Mouse (Mus musculus): ENCODE measurements around the gene Itga7. TPM values are rescaled to one million over a fixed set of nuclear protein-coding genes. Genes with fewer than 3 reads are reported as not detected.

Gene Itga7
- 23.5 and 30.2 TPM in 2 replicates for polyA plus RNA-seq (2014; fragmentation: Nextera tagmentation; extraction: Ambion mirVana)

DNA sequence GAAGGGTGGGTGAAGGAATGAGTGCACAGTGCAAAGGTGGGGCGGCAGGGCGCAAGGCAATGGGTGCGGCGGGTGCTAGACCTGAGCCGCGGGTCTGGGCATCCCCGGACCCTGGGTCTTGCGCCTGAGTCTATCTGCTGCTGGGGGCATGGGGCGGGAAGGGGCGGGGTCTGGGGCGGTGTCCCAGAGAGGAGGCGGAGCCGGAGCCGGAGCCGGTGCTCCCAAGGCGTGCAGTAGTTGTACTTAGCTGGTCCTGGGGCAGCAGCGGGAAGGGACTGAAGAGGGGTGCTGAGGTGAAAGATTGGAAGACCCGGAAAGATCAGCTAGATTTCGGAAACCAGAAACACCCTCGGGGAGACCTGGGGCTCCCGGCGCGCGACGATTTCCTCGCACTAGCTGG lies at the start of gene Itga7:
TSS of gene Itga7 (plus strand) at position 245 of the 400 bp plus-strand sequence.
- ATAC-seq (ENCODE audit: low read depth) = peak; percentile 74
- peak; percentile 63 for DNase-seq (ENCODE audit: low spot score)
- H3K27me3 ChIP-seq (replicated peaks; ENCODE audit: control insufficient read depth, insufficient read depth, low read length) = peaks cover 34% of the 10 kb centered on the region
- H3K27ac ChIP-seq (replicated peaks; ENCODE audit: low read depth, low read length) = no peak within 1 kb of the TSS
- H3K4me1 ChIP-seq (ENCODE audit: control insufficient read depth, insufficient read depth, low read length) = peaks cover 3% of the 10 kb centered on the region; the same call in 1 of the 2 replicates
- peak within 1 kb of the TSS; percentile 51 for H3K9ac ChIP-seq (ENCODE audit: low read depth, low read length)
- H3K4me3 ChIP-seq (ENCODE audit: low read depth, low read length) = peak within 1 kb of the TSS; percentile 44
- peak within 1 kb of the TSS; percentile 79 for H3K4me2 ChIP-seq (ENCODE audit: low read depth, low read length)
- no peaks in the 10 kb centered on the region for H3K36me3 ChIP-seq (ENCODE audit: control insufficient read depth, insufficient read depth, low read length)
- H3K9me3 ChIP-seq (ENCODE audit: control insufficient read depth, low read length) = no peaks in the 10 kb centered on the region
- WGBS = under 1% methylated on average over 23 of the region's 26 CpGs

DNA sequence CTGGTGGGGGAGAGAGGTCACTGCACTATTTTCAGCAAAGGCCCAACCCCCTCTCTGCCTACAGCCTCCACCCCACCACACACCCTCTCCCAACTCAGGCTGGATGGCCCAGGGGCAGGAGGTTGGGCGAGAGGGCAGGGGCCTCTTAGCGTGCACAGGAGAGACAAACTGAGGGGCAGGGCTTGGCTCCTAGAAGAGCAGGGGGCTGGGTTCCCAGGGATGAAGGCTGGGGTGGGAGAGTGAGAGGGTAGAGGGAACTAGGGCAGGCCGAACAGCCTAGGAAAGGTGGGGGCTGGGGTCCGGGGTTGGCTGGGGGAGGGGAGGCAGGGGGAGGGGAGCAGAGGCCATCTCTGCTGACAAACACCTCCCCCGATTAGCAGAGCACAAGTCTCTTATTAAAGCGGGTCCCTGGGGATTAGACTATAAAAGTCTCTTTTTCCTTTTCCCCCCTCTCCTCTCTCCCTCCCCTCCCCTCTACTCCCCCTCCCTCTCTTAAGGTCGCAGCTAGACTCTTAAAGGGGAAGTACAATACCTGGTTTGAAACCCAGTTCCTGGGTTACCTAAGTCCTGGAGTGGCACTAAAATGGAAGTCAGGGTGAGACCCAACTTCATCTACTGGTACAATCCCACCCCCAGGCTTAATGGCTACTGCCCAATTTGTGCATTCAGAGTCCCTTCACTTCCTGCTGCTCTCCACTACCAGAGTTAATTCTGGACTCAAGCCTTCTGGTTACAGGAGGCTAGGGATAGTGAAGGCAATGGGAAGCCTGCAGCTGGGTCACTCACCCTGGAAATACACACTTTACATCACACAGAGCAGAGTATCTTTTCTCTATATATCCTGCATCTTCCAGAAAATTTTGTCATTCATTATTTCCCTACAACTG lies 44.4 kb upstream of the Itga7 start:
- Histone ChIP-seq H3K4me1 (ENCODE audit: control insufficient read depth, insufficient read depth, low read length) (peaks cover 27% of the 10 kb centered on the region), H3K9me3 (ENCODE audit: control insufficient read depth, low read length) (no peaks in the 10 kb centered on the region), H3K4me3 (ENCODE audit: low read depth, low read length) (peak overlapping the region; percentile 70), H3K27me3 (replicated peaks; ENCODE audit: control insufficient read depth, insufficient read depth, low read length) (no peaks in the 10 kb centered on the region), H3K27ac (replicated peaks; ENCODE audit: low read depth, low read length) (peak overlapping the region; percentile 90), H3K36me3 (ENCODE audit: control insufficient read depth, insufficient read depth, low read length) (peaks cover 33% of the 10 kb centered on the region), H3K4me2 (ENCODE audit: low read depth, low read length) (peak overlapping the region; percentile 84), H3K9ac (ENCODE audit: low read depth, low read length) (peak overlapping the region; percentile 51)
- DNase-seq (ENCODE audit: low spot score) = peak; percentile 90
- 5% methylated on average over 6 of the region's 7 CpGs for WGBS
- ATAC-seq (ENCODE audit: low read depth) = peak; percentile 42

DNA sequence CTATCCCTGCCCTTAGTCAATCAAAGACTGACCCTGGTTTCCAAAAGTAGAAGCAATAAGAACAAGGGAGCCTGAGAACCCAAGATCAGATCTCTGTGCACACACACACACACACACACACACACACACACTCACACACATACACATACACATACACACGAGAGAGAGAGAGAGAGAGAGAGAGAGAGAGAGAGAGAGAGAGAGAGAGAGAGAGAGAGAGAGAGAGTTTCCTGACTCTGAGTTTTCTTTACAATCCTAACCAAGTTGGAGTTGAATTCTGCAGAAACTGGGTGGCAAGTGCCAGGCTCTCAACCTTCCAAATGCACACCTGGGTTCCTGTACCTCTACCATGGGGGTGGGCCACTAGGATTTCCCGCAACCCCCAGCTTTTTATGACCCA lies 43.8 kb upstream of the Itga7 start:
- Histone ChIP-seq H3K9me3 (ENCODE audit: control insufficient read depth, low read length) (no peaks in the 10 kb centered on the region), H3K27ac (replicated peaks; ENCODE audit: low read depth, low read length) (peak overlapping the region; percentile 90), H3K27me3 (replicated peaks; ENCODE audit: control insufficient read depth, insufficient read depth, low read length) (no peaks in the 10 kb centered on the region), H3K36me3 (ENCODE audit: control insufficient read depth, insufficient read depth, low read length) (peaks cover 27% of the 10 kb centered on the region), H3K9ac (ENCODE audit: low read depth, low read length) (peak overlapping the region; percentile 72), H3K4me2 (ENCODE audit: low read depth, low read length) (peak overlapping the region; percentile 84), H3K4me3 (ENCODE audit: low read depth, low read length) (peak overlapping the region; percentile 70), H3K4me1 (ENCODE audit: control insufficient read depth, insufficient read depth, low read length) (peaks cover 27% of the 10 kb centered on the region)
- 30% methylated on average over 1 of the region's 2 CpGs for WGBS
- ATAC-seq (ENCODE audit: low read depth) (no peak), DNase-seq (ENCODE audit: low spot score) (no peak)

DNA sequence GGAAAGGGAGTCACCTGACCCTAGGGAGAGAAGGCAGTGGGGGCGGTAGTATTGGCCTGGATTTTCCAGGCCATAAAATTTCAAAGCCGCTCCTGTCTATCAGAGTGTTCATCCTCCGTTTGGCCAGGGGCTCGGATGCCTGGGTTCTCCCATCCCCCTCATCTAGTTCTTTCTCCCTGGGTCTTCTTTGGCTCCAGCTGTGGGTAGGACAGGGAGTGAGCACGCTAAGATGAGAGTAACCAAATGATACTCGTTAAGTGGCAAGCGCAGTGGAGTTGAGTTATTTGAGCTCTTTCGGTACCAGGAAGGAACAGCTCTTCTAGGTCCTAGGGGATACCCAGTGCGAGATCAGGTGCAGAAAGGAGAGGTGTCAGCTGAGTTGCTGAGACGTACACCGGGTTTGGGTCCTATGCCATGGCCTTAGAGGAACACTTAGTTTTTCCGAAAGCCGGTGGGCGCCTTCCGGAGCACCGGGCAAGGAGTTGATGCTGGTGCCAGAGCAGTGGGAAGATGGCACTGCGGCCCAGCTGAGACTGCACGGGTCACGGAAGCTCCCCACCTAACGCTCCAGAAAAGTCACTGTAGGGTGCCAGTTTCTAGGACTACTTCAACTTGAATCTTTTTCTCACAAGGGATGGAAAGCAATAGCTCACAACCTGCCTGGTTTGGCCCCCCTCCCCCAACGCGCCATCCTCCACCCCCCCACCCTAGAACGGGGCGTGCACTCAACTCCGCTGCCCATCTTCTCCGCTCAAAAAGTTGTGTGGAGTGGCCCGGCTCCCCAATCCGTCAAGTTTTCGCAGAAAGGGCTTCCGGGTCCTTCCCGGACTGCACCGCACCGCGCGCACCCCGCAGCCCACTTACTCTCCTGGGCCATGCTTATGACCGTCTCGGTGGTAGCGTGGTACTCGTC lies 43.0 kb upstream of the Itga7 start:
- H3K9me3 ChIP-seq (ENCODE audit: control insufficient read depth, low read length) = no peaks in the 10 kb centered on the region
- H3K4me3 ChIP-seq (ENCODE audit: low read depth, low read length) = peak overlapping the region; percentile 70
- WGBS = under 1% methylated on average over 40 of the region's 40 CpGs
- H3K36me3 ChIP-seq (ENCODE audit: control insufficient read depth, insufficient read depth, low read length) = peaks cover 21% of the 10 kb centered on the region
- H3K4me2 ChIP-seq (ENCODE audit: low read depth, low read length) = peak overlapping the region; percentile 84
- peak overlapping the region; percentile 90 for H3K27ac ChIP-seq (replicated peaks; ENCODE audit: low read depth, low read length)
- DNase-seq (ENCODE audit: low spot score) = no peak
- H3K9ac ChIP-seq (ENCODE audit: low read depth, low read length) = peak overlapping the region; percentile 72
- ATAC-seq (ENCODE audit: low read depth) = no peak
- H3K4me1 ChIP-seq (ENCODE audit: control insufficient read depth, insufficient read depth, low read length) = peaks cover 27% of the 10 kb centered on the region
- no peaks in the 10 kb centered on the region for H3K27me3 ChIP-seq (replicated peaks; ENCODE audit: control insufficient read depth, insufficient read depth, low read length)

DNA sequence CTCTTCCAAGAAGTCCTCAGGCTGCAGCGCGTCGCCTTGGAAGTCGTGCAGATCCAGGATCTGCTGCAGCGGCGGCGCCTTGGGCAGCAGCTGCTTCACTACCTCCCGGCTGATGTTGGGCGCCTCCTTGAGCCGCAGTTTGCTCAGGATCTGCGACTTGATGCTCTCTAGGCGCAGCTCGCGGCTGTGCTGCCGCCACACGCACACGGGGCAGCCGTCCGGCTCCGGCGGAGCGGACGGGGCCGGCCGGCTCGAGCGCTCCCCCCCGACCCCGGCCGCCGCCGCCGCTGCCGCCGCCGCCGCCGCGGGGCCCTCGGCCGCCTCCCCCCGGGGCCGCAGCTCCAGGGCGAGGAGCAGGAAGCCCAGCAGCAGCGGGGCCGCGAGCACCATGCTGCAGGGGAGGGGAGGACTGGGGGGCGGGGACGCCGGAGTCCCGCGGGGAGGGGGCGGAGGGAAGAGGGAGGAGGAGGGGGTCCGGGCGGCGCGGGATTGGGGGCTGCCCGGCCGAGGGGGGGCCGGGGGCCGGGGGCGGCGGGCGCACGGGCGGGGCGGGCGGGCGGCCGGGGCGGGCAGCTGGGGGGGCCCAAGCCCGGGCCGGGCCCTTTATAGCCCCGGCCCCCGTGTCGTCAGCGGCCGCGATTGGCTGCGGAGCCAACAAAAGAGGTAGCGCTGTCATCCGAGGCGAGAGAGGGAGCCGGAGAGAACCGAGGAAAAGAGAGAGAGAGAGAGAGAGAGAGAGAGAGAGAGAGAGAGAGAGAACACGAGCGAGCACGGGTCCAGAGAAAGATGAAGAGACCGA lies 42.1 kb upstream of the Itga7 start, which contains the start of gene Gdf11:
TSS of gene Gdf11 (minus strand) at position 423 of the 799 bp plus-strand sequence.
- DNase-seq (ENCODE audit: low spot score) (peak; percentile 94), ATAC-seq (ENCODE audit: low read depth) (peak; percentile 87)
- 0% methylated on average over 38 of the region's 89 CpGs for WGBS
- 0 out of 2 replicates have a peak, but pooled peaks cover 6% of the 10 kb centered on the region for H3K27me3 ChIP-seq (replicated peaks; ENCODE audit: control insufficient read depth, insufficient read depth, low read length)
- peak within 1 kb of the TSS; percentile 70 for H3K4me3 ChIP-seq (ENCODE audit: low read depth, low read length)
- no peaks in the 10 kb centered on the region for H3K9me3 ChIP-seq (ENCODE audit: control insufficient read depth, low read length)
- H3K4me1 ChIP-seq (ENCODE audit: control insufficient read depth, insufficient read depth, low read length) = peaks cover 34% of the 10 kb centered on the region
- H3K9ac ChIP-seq (ENCODE audit: low read depth, low read length) = peak within 1 kb of the TSS; percentile 72
- peak within 1 kb of the TSS; percentile 90 for H3K27ac ChIP-seq (replicated peaks; ENCODE audit: low read depth, low read length)
- peak within 1 kb of the TSS; percentile 84 for H3K4me2 ChIP-seq (ENCODE audit: low read depth, low read length)
- peaks cover 13% of the 10 kb centered on the region for H3K36me3 ChIP-seq (ENCODE audit: control insufficient read depth, insufficient read depth, low read length)

DNA sequence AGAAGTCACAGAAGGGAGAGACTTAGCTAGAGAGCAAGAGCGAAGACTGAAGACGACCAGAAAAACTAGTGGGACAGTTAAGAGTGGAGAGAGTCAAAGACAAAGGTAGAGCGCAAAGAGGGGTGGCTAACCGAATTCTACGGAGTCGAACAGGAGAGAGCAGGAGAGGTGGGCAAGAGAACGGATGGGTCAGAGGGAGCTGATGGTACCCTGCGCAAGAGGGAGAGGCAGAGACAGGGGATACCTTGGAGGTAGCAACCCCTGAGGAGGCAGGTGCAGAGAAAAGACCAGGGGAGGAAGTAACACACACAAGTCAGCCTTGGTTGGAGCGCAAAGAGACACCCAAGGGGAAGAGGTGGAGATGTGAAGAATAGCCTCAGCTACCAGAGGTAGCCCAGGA lies 41.4 kb upstream of the Itga7 start:
- Histone ChIP-seq H3K9me3 (ENCODE audit: control insufficient read depth, low read length) (no peaks in the 10 kb centered on the region), H3K4me1 (ENCODE audit: control insufficient read depth, insufficient read depth, low read length) (peaks cover 35% of the 10 kb centered on the region), H3K4me2 (ENCODE audit: low read depth, low read length) (peak overlapping the region; percentile 84), H3K27me3 (replicated peaks; ENCODE audit: control insufficient read depth, insufficient read depth, low read length) (0 out of 2 replicates have a peak, but pooled peaks cover 8% of the 10 kb centered on the region), H3K27ac (replicated peaks; ENCODE audit: low read depth, low read length) (peak overlapping the region; percentile 90), H3K4me3 (ENCODE audit: low read depth, low read length) (peak overlapping the region; percentile 70), H3K9ac (ENCODE audit: low read depth, low read length) (peak overlapping the region; percentile 72), H3K36me3 (ENCODE audit: control insufficient read depth, insufficient read depth, low read length) (peaks cover 7% of the 10 kb centered on the region)
- no peak; the same call in 1 of the 2 replicates for ATAC-seq (ENCODE audit: low read depth)
- under 1% methylated on average over 9 of the region's 9 CpGs for WGBS
- no peak for DNase-seq (ENCODE audit: low spot score)

DNA sequence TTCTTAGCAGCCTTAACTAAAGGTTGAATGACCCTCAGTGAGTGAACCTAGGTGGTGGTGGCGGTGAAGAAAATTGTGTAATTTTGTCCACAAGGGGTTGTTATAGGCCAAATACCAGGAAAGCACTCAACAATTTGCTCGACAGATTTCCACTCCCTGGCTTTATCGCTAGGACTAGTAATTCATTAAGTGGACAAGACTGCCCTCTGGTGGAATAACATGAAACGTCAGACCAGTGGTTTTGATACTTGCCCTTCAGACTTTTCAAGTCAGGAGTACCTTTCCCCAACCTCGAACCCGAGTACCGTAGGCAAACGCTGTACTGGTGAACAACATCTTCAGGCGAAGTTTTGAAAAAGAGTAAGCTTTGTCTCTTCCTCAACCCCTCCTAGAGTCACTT lies 38.2 kb upstream of the Itga7 start:
- no peaks in the 10 kb centered on the region for H3K9me3 ChIP-seq (ENCODE audit: control insufficient read depth, low read length)
- ATAC-seq (ENCODE audit: low read depth) = peak; percentile 9; the same call in 1 of the 2 replicates
- peak overlapping the region; percentile 37 for H3K4me2 ChIP-seq (ENCODE audit: low read depth, low read length)
- H3K9ac ChIP-seq (ENCODE audit: low read depth, low read length) = no peak overlapping the region
- WGBS = 0% methylated on average over 9 of the region's 9 CpGs
- 0 out of 2 replicates have a peak, but pooled peaks cover 8% of the 10 kb centered on the region for H3K27me3 ChIP-seq (replicated peaks; ENCODE audit: control insufficient read depth, insufficient read depth, low read length)
- peaks cover 18% of the 10 kb centered on the region; the same call in 1 of the 2 replicates for H3K4me1 ChIP-seq (ENCODE audit: control insufficient read depth, insufficient read depth, low read length)
- DNase-seq (ENCODE audit: low spot score) = peak; percentile 93
- H3K36me3 ChIP-seq (ENCODE audit: control insufficient read depth, insufficient read depth, low read length) = no peaks in the 10 kb centered on the region
- no peak overlapping the region for H3K27ac ChIP-seq (replicated peaks; ENCODE audit: low read depth, low read length)
- no peak overlapping the region for H3K4me3 ChIP-seq (ENCODE audit: low read depth, low read length)

Data from embryonic facial prominence, embryonic 14.5 days (tissue).